22 mouse cellular contexts compared by ENCODE assay signal in genomic region chr19:48378006-48378540, GRCm38 (mm10).
DNase-seq lines count a peak whose midpoint lies in the region; ATAC-seq lines count a peak whose summit lies in the region.
"Had no signal": no experiment of that assay in that cellular context is flagged by ENCODE, and none has a peak within 500 bp of the region (broad histone marks: within the 10 kb centered on the region; RNA-seq: fewer than 3 reads in every experiment).

No protein-coding gene starts in this region.

- H3K27ac ChIP-seq in hindbrain, embryonic 16.5 days (ENCODE audit: low read depth, low read length), result no peak overlapping the region
- H3K27ac ChIP-seq in hindbrain, embryonic 13.5 days, result no peak overlapping the region
- H3K27ac ChIP-seq: left cerebral cortex, adult 2 months; limb, embryonic 12.5 days; liver, embryonic 13.5 days; macrophage; neural tube, embryonic 13.5 days; stomach, postnatal 0 days had no signal

- WGBS in hindbrain, embryonic 16.5 days, result 61% methylated on average over 11 of the region's 11 CpGs
- 80% methylated on average over 11 of the region's 11 CpGs for WGBS in hindbrain, embryonic 13.5 days

- no peaks in the 10 kb centered on the region for H3K4me1 ChIP-seq in hindbrain, embryonic 16.5 days (ENCODE audit: control insufficient read depth, insufficient read depth, low read depth, low read length)
- H3K4me1 ChIP-seq in hindbrain, embryonic 13.5 days (replicated peaks), result peaks cover 4% of the 10 kb centered on the region; the same call in 1 of the 2 replicates
- H3K4me1 ChIP-seq: limb, embryonic 12.5 days; liver, embryonic 13.5 days; neural tube, embryonic 13.5 days had no signal

- DNase-seq in cerebellum, postnatal 14 days, result peak; percentile 13 to 43
- DNase-seq in cerebellum, postnatal 36 days, result no peak
- DNase-seq in lung, adult 18-20 months, result peak; percentile 7 to 41
- DNase-seq in lung, postnatal 10 days, result no peak
- peak; percentile 9 for DNase-seq in NIH3T3 (ENCODE audit: low read depth)
- no peak for DNase-seq in T-cell, adult 2 months (ENCODE audit: low spot score)
- DNase-seq: adrenal gland, postnatal 14 days; cerebellum, adult 9-11 months; gastrocnemius, postnatal 36 days; kidney, adult 18-20 months; liver, embryonic 13.5 days; right cerebral cortex, postnatal 25 days had no signal

- H3K27me3 ChIP-seq in hindbrain, embryonic 16.5 days (replicated peaks; ENCODE audit: control insufficient read depth, insufficient read depth, low read length), result no peaks in the 10 kb centered on the region
- no peaks in the 10 kb centered on the region for H3K27me3 ChIP-seq in hindbrain, embryonic 13.5 days
- H3K27me3 ChIP-seq: CH12.LX; limb, embryonic 12.5 days; liver, embryonic 13.5 days; neural tube, embryonic 13.5 days had no signal

- no peak overlapping the region for H3K4me3 ChIP-seq in hindbrain, embryonic 16.5 days (ENCODE audit: low read length)
- H3K4me3 ChIP-seq in hindbrain, embryonic 13.5 days, result no peak overlapping the region
- H3K4me3 ChIP-seq: erythroblast, embryonic 14.5 days; left cerebral cortex, adult 2 months; limb, embryonic 12.5 days; liver, embryonic 13.5 days; neural tube, embryonic 13.5 days had no signal

- H3K9me3 ChIP-seq in hindbrain, embryonic 16.5 days (ENCODE audit: control insufficient read depth, low read length), result no peaks in the 10 kb centered on the region
- no peaks in the 10 kb centered on the region for H3K9me3 ChIP-seq in hindbrain, embryonic 13.5 days
- H3K9me3 ChIP-seq: limb, embryonic 12.5 days; liver, embryonic 13.5 days; neural tube, embryonic 13.5 days had no signal

- H3K36me3 ChIP-seq in hindbrain, embryonic 16.5 days (ENCODE audit: control insufficient read depth, insufficient read depth, low read length), result no peaks in the 10 kb centered on the region
- H3K36me3 ChIP-seq in hindbrain, embryonic 13.5 days, result no peaks in the 10 kb centered on the region
- H3K36me3 ChIP-seq: limb, embryonic 12.5 days; liver, embryonic 13.5 days; neural tube, embryonic 13.5 days had no signal

- H3K4me2 ChIP-seq in hindbrain, embryonic 16.5 days (ENCODE audit: low read length), result peak overlapping the region; percentile 4; the same call in 1 of the 2 replicates
- no peak overlapping the region for H3K4me2 ChIP-seq in hindbrain, embryonic 13.5 days
- H3K4me2 ChIP-seq: heart, embryonic 11.5 days; limb, embryonic 12.5 days; liver, embryonic 13.5 days; neural tube, embryonic 13.5 days had no signal

- no peak for ATAC-seq in hindbrain, embryonic 16.5 days
- ATAC-seq in hindbrain, embryonic 13.5 days (ENCODE audit: low FRiP score), result no peak

- no peak overlapping the region for H3K9ac ChIP-seq in hindbrain, embryonic 16.5 days (ENCODE audit: low read depth, low read length)
- no peak overlapping the region for H3K9ac ChIP-seq in hindbrain, embryonic 13.5 days
- H3K9ac ChIP-seq: limb, embryonic 12.5 days; liver, embryonic 13.5 days; neural tube, embryonic 13.5 days had no signal

Comparison
In these comparisons a context has a peak if more than half of its experiments do, and no peak if none do; other contexts are left out.
1. DNase-seq: peak in cerebellum, postnatal 14 days (2 of 2), lung, adult 18-20 months (2 of 2) and NIH3T3 (single experiment); none in cerebellum, postnatal 36 days (0 of 2), lung, postnatal 10 days (single experiment) and T-cell, adult 2 months (single experiment).